Mouse (Mus musculus): ENCODE data around the gene Tnxb. TPM values are rescaled to one million over a fixed set of nuclear protein-coding genes. Genes with fewer than 3 reads are reported as not detected.
"Not testable (repeated sequence)": the region's sequence is repeated elsewhere in the genome, so short reads cannot be mapped to it uniquely, and the experiment has no call there.

Tnxb gene
- polyA plus RNA-seq, 1 experiment from 2014 or later = 0.85 TPM

DNA sequence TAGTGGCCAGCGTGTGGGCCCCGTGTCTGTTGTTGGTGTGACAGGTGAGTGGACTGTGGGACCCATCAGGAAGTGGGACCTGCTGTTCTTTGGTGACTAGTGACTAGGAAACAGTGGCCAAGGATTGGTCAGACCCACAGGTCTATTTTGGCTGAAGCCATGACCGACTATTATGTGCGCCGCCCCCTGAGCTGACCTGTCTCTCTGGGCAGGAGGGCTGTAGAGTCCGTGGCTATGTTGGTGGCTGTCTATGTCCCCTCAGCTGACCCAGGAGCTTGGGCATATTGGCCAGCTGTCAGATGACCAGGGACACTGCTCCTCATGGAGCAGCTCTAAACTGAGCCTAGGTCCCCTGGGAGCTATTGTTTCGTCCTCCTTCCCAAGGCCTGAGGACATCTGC lies 18.6 kb downstream of the Tnxb start:
- Histone ChIP-seq H3K9ac (replicated peaks; ENCODE audit: low read depth) (no peak overlapping the region), H3K36me3 (ENCODE audit: insufficient read depth, low read length) (no peaks in the 10 kb centered on the region), H3K27ac (ENCODE audit: low read length) (no peak overlapping the region), H3K9me3 (ENCODE audit: low read length) (no peaks in the 10 kb centered on the region), H3K4me3 (ENCODE audit: low read depth, low read length) (no peak overlapping the region), H3K4me1 (ENCODE audit: insufficient read depth, low read depth, low read length) (peaks cover 15% of the 10 kb centered on the region), H3K27me3 (replicated peaks; ENCODE audit: insufficient read depth, low read length) (no peaks in the 10 kb centered on the region), H3K4me2 (replicated peaks; ENCODE audit: low read depth, low read length) (no peak overlapping the region)
- WGBS = 96% methylated on average over 7 of the region's 7 CpGs
- TF ChIP-seq EP300 (IDR thresholded peaks at IDR 0.05) = no peak
- no peak for TF ChIP-seq CTCF (IDR thresholded peaks at IDR 0.05)
- DNase-seq (ENCODE audit: low spot score) (no peak), ATAC-seq (no peak)

DNA sequence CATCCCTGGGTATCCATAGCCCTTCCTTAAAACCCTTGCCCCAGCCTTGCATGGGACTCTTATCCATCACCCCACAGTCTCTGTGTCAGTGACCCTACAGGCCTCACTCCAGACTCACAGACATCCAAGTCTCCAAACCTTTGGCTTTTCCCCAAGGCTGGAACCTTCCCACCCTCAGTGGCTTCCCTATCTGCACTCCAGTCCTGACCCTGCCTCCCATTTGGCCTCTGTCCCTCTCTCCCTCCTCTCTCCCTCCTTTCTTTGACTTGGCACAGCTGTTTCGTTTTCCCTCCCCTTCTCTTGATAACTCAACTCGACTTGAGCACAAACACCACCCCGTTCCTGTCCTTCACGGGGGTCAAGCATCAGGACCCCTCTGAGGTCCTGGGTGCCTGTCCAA lies 20.1 kb downstream of the Tnxb start:
- no peaks in the 10 kb centered on the region for H3K9me3 ChIP-seq (ENCODE audit: low read length)
- DNase-seq (ENCODE audit: low spot score) = peak; percentile 40
- TF ChIP-seq EP300 (IDR thresholded peaks at IDR 0.05) (no peak), CTCF (IDR thresholded peaks at IDR 0.05) (no peak)
- H3K27ac ChIP-seq (ENCODE audit: low read length) = no peak overlapping the region
- H3K4me2 ChIP-seq (replicated peaks; ENCODE audit: low read depth, low read length) = no peak overlapping the region
- no peaks in the 10 kb centered on the region for H3K27me3 ChIP-seq (replicated peaks; ENCODE audit: insufficient read depth, low read length)
- ATAC-seq = peak; percentile 27; the same call in 1 of the 2 replicates
- WGBS = 24% methylated on average over 4 of the region's 4 CpGs
- H3K4me3 ChIP-seq (ENCODE audit: low read depth, low read length) = no peak overlapping the region
- no peaks in the 10 kb centered on the region for H3K36me3 ChIP-seq (ENCODE audit: insufficient read depth, low read length)
- H3K4me1 ChIP-seq (ENCODE audit: insufficient read depth, low read depth, low read length) = 0 out of 2 replicates have a peak, but pooled peaks cover 4% of the 10 kb centered on the region
- no peak overlapping the region for H3K9ac ChIP-seq (replicated peaks; ENCODE audit: low read depth)

- H3K4me3 ChIP-seq (ENCODE audit: low read depth, low read length) = no peak overlapping the region
- H3K27ac ChIP-seq (ENCODE audit: low read length) = peak overlapping the region; percentile 1; the same call in 1 of the 2 replicates
- no peaks in the 10 kb centered on the region for H3K27me3 ChIP-seq (replicated peaks; ENCODE audit: insufficient read depth, low read length)
- no peaks in the 10 kb centered on the region for H3K36me3 ChIP-seq (ENCODE audit: insufficient read depth, low read length)
- H3K9me3 ChIP-seq (ENCODE audit: low read length) = no peaks in the 10 kb centered on the region
- H3K4me2 ChIP-seq (replicated peaks; ENCODE audit: low read depth, low read length) = no peak overlapping the region
- 52% methylated on average over 7 of the region's 7 CpGs for WGBS
- H3K4me1 ChIP-seq (ENCODE audit: insufficient read depth, low read depth, low read length) = no peaks in the 10 kb centered on the region
- ATAC-seq (peak; percentile 61), DNase-seq (ENCODE audit: low spot score) (peak; percentile 74)
- no peak overlapping the region for H3K9ac ChIP-seq (replicated peaks; ENCODE audit: low read depth)
- TF ChIP-seq CTCF (IDR thresholded peaks at IDR 0.05) (no peak), EP300 (IDR thresholded peaks at IDR 0.05) (no peak)
These were observed 22.6 kb downstream of the Tnxb start for GRCm38 (mm10) chr17:34692906-34693305.

- H3K36me3 ChIP-seq (ENCODE audit: insufficient read depth, low read length) = no peaks in the 10 kb centered on the region
- no peaks in the 10 kb centered on the region for H3K27me3 ChIP-seq (replicated peaks; ENCODE audit: insufficient read depth, low read length)
- H3K4me1 ChIP-seq (ENCODE audit: insufficient read depth, low read depth, low read length) = no peaks in the 10 kb centered on the region
- H3K4me3 ChIP-seq (ENCODE audit: low read depth, low read length) = no peak overlapping the region
- TF ChIP-seq CTCF (IDR thresholded peaks at IDR 0.05) (no peak), EP300 (IDR thresholded peaks at IDR 0.05) (no peak)
- H3K4me2 ChIP-seq (replicated peaks; ENCODE audit: low read depth, low read length) = no peak overlapping the region
- peak; percentile 38 for DNase-seq (ENCODE audit: low spot score)
- no peak overlapping the region for H3K9ac ChIP-seq (replicated peaks; ENCODE audit: low read depth)
- no peaks in the 10 kb centered on the region for H3K9me3 ChIP-seq (ENCODE audit: low read length)
- no peak overlapping the region for H3K27ac ChIP-seq (ENCODE audit: low read length)
- 31% methylated on average over 14 of the region's 14 CpGs for WGBS
- peak; percentile 37 for ATAC-seq
These were observed 29.5 kb downstream of the Tnxb start for GRCm38 (mm10) chr17:34699575-34700408.

DNA sequence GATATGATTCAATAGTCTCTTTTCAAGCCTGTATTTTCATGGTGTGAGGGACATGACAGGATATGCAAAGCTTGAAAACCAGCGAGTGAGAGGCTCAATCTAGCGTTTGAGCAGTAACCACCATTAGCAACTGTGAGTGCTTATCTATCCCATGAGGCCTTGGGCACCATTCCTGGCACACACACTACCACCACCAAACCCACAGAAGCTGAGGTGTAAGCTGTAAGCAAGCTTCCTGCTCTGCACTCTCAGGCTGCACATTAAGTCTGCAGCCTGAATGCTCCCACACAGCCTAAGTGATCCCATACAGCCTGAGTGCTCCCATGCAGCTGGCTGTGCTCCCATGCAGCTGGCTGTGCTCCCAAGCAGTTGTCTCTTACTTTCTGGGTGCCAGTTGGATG lies 30.3 kb downstream of the Tnxb start:
- H3K4me1 ChIP-seq (ENCODE audit: insufficient read depth, low read depth, low read length) = no peaks in the 10 kb centered on the region
- H3K9me3 ChIP-seq (ENCODE audit: low read length) = no peaks in the 10 kb centered on the region
- WGBS = 45% methylated on average over 2 of the region's 2 CpGs
- H3K36me3 ChIP-seq (ENCODE audit: insufficient read depth, low read length) = no peaks in the 10 kb centered on the region
- no peaks in the 10 kb centered on the region for H3K27me3 ChIP-seq (replicated peaks; ENCODE audit: insufficient read depth, low read length)
- no peak for TF ChIP-seq CTCF (IDR thresholded peaks at IDR 0.05)
- no peak for TF ChIP-seq EP300 (IDR thresholded peaks at IDR 0.05)
- H3K9ac ChIP-seq (replicated peaks; ENCODE audit: low read depth) = no peak overlapping the region
- H3K4me3 ChIP-seq (ENCODE audit: low read depth, low read length) = no peak overlapping the region
- no peak overlapping the region for H3K27ac ChIP-seq (ENCODE audit: low read length)
- DNase-seq (ENCODE audit: low spot score) (no peak), ATAC-seq (no peak)
- H3K4me2 ChIP-seq (replicated peaks; ENCODE audit: low read depth, low read length) = no peak overlapping the region

DNA sequence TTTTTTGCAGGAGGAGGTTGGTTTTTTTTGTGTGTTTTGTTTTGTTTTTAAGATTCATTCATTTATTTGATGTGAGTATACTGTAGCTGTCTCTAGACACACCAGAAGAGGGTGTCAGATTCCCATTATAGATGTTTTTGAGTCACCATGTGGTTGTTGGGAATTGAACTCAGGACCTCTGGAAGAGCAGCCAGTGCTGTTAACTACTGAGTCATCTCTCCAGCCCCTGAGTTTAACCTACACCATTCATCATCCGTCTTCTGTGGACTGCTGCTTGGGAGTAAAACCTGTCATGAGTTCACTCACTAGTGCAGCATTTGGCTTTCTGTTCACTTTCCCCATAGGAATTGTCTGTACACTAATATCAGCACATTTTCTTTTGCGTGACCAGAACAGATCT lies 36.1 kb downstream of the Tnxb start:
- not testable (repeated sequence) for H3K4me3 ChIP-seq (ENCODE audit: low read depth, low read length); H3K4me1 ChIP-seq (ENCODE audit: insufficient read depth, low read depth, low read length); ATAC-seq; DNase-seq (ENCODE audit: low spot score); H3K9ac ChIP-seq (replicated peaks; ENCODE audit: low read depth); H3K4me2 ChIP-seq (replicated peaks; ENCODE audit: low read depth, low read length); H3K27me3 ChIP-seq (replicated peaks; ENCODE audit: insufficient read depth, low read length); H3K36me3 ChIP-seq (ENCODE audit: insufficient read depth, low read length); H3K9me3 ChIP-seq (ENCODE audit: low read length); H3K27ac ChIP-seq (ENCODE audit: low read length)
- WGBS = 81% methylated on average over 2 of the region's 2 CpGs
